Mouse (Mus musculus) R1 (cell line): ENCODE data around the gene Vsig10.
A peak's percentile ranks its signal among the peaks of the same experiment; 100 is the strongest.
"Not testable (repeated sequence)": the region's sequence is repeated elsewhere in the genome, so short reads cannot be mapped to it uniquely, and the experiment has no call there.

Source experiments
- DNase-seq: peaks from one replicate; pipeline ENCODE4 v3.0.0-alpha.2; 2018; ENCODE audit warnings: low read depth, low spot score

Gene Vsig10

DNA sequence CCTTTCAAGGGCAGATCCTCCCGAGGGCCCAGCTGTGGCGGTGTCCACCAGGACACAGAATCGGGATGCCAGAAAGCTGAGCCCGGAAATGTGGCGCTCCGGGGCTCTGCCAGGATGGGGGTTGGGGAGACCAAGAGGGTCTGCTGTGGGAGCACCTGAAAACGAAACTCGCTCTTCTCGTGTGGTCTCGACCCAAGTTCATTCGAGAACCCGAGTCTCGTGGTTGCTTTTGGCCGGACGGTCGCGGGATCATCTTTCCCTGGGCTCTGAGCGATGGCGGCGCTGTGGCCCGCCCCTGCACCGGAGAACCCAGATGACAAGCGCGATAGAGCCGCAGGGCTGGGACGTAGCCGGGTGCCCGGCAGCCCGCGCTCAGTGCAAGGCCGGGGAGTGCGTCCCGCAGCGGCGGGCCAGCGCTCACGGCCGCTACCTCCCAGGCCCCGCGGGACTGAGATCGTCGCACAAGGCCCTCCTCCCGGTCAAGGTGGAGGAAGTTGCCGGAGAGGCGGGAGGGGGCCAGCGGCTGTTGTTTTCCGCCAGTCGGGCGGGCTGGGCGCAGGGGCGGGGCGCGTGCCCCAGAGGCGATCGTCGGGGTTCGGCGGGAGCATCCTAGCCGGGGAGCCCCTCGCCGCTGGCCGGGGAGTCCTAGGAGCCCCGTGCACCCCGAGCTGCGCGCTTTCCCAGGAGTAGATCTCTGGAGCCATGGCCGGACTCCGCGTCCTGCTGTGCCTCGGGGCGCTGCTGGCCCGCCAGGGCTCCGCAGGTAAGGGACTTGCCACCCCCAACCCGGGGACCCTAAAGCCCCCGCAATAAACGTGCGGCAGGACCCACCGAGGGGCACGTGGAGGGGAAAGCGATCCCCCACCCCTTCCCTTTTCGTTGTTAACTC is at the start of gene Vsig10:
Gene Vsig10, plus strand, starts transcription at position 343 of the 889 bp plus-strand sequence.
- peak; percentile 75 for DNase-seq

DNA sequence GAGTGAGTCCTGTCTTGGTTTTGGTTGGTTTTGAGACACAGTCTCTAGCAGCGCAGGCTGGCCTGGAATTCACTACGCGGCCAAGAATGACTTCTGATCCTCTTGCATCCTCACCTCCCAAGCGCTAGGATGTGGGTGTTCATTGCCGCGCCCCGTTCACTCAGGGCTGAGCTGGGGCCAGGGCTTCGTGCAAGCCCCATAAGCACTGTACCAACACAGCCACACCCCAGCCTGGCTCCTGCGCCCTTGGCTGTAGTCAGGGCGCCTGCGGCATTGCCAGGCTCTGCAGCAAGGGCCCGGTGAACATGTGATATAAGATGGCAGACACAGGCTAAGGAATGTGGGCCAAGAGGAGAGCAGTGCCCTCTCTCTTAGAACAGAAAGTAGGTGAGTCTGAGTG is 49.5 kb upstream of the Vsig10 start:
- no peak for DNase-seq

DNA sequence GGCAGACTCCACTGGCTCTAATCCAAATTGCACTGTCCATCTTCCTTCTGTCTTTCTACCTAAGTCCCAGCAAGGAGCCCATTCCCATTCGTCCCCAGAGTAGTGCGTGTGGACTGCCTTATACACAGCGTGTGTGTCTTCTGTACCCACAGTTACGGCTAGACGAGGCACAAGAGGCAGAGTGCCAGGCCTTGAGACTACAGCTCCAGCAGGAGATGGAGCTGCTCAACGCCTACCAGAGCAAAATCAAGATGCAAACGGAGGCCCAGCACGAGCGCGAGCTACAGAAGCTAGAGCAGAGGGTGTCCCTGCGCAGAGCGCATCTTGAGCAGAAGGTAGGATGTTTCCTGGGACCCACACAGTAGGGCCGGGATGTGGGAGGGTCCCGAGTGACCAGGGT is 46.9 kb upstream of the Vsig10 start:
- no peak for DNase-seq

DNA sequence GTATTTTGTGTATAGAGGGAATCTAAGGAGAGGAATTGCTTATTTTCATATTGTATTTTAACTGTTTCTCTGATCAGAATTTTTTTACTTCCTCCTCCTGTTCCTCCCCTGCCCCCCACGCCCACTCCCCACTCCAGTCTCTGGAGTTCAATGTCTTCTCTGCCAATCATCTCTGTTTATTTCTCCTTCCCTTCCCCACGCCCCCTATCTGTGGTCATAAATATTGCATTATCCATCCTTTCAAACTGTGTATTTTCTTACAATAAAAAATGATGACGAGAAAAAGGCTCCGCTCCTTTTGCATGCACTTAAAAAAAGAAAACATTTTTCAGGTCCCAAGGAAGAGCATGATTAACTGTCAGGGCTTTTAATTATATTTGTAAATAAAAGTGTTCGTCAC is 44.1 kb upstream of the Vsig10 start:
- no peak for DNase-seq

DNA sequence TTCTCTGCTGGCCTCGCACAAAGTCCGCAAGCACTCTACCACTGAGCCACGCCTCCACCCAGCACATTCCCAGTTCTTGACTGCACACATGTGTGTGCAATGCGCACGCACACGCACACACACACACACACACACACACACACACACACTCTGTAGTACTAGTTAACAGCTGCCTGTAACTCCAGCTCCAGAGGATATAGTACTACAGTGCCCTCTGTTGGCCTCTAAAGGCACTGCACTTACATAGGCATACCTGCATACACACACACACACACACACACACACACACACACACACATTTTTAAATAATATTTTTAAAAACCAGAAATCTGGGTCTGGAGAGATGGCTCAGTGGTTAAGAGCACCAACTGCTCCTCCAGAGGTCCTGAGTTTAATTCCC is 41.1 kb upstream of the Vsig10 start:
- DNase-seq = peak; percentile 78

DNA sequence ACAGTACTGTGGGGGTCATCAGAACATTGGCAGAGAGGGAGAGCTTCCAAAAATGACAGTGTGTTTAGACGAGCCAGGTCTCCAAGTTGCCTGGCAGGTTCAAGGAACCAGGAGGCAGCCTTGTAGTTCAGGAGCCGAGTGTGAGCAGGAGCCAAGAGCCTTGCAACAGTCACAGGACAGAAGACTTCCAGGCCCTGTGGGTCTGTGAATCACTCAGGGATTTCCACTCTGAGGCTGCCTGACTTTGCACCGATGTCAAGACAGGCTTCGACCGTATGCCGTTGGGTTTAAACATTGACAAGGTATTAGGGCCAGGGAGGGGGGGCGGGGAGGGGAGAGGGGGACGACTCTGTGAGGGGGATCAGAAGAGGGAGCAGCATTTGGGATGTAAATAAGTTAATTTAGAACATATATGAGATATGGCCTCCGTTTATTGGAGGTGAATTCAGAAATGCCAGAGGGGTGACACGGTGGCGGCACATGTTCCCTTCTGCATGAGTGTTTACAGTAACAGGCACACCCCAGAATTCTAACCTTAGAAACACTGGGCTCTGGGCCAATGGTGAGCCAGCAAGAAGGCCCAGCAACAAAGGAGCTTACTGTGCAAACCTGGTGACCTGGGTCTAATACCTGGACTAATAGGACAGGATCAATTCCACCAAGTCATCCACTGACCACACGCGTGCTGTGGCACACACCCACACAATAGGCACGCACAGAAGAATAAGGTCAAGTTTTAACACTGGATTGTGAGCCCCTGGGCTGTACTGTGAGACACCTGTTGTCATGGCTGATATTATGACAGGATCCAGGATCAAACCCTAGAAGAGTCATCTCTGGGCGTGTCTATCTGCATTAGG is 39.8 kb upstream of the Vsig10 start:
- DNase-seq = no peak

DNA sequence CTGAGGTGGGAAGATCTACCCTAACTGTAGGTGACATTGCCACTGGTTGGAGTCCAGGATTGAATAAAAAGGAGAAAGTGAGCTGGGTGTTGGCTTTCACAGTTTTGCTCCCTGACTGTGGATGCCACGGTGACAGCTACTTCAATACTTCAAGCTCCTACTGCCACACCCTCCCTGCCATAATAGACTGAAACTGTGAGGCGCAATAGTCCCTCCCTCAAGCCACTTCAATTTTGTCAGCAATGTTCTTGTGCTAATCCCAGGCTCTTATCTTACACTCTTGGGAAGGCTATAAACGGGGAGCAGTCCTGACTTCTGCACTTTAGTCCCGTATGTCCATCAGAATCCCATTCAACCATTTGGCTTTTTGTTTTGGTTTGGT is 39.2 kb upstream of the Vsig10 start:
- peak; percentile 68 for DNase-seq

DNA sequence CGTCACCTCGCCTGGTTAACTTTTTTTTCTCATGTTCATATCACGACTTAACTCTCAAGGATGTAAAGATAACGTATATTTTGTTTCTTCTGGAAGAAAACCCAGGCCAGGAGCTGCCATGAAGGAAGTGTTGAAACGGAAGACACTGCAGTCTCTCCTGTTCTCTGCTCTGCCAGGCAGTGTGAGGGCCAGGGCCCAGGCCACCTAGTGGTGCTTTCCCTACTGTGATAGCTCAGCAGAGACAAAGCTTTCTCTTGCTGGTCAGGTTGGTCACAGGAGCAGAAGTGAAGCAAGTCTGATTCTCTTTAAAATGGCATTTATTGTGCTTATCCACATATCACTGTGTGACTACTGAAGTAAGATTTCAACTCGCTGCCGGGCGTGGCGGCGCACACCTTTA is 37.3 kb upstream of the Vsig10 start:
- DNase-seq = peak; percentile 35

DNA sequence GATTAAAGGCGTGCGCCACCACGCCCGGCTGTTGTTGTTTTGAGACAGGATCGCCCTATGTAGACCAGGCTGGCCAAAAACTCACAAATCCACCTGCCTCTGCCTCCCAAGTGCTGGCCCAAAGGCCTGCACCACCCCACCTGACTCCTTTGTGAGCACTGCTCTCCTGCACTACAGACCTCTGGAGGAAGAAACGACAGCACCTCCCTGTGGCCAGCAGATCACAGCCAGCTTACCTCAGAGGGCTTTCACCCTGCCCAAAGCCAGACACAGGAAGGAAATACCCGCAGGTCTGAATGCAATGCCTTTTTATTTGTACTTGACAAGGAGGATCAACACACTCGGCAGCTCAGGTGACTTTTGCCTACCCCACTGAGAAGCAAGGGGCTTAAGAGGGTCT is 36.5 kb upstream of the Vsig10 start:
- DNase-seq = peak; percentile 49

DNA sequence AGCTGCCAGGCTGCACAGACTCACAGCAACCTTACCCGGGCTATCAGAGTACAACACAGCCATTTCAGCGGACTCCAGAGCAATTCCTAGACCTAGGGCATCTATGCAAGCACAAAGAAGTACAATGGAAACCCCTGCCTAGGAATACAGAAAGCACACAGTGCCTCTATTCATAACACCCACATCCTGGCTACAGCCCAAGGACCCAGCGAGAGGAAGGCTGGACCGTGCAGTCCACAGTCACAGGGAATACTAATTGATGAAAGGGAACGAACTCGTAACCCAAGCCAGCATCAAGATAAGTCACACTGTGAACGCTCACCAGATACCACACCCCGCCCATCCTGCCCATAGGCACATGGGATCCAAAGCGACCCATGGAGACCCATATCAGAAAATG is 34.9 kb upstream of the Vsig10 start:
- DNase-seq = no peak

DNA sequence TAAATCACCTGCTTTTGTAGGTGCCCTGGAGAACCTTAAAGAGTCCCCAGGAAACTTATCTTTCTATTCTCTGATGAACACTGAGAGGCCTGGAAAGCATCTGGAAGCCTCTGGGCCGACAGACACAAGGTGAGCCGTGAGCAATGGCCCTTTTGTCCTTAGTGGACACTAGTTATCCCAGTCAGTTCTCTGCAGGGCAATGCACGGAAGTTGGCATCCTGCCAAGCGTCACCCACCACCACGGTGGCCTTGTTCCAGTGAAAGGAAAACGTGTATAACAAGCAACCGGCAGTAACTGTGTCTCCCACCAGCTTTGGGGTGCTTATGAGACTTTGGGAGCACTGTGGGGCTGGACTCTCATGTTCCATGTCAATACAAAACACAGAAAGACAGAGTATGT is 34.2 kb upstream of the Vsig10 start:
- DNase-seq = no peak

DNA sequence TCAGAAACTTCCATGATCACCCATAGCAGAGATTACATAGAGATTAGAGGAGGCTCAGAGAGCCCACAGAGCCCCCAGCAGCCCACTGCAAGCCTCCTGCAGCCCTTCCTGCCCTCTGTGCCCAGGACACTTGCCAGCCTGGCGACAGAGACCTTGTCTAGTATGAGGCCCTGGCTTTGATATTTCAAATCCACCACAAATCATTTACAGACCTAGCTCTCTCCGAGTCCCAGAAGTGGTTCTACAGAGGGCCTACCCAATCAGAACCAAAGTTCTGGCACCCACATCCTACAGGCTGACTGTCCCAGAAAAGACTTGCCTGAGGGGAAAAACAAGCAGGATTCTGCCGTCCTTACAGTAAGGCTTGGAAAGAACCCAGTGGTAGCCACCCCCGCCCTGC is 33.6 kb upstream of the Vsig10 start:
- no peak for DNase-seq

DNA sequence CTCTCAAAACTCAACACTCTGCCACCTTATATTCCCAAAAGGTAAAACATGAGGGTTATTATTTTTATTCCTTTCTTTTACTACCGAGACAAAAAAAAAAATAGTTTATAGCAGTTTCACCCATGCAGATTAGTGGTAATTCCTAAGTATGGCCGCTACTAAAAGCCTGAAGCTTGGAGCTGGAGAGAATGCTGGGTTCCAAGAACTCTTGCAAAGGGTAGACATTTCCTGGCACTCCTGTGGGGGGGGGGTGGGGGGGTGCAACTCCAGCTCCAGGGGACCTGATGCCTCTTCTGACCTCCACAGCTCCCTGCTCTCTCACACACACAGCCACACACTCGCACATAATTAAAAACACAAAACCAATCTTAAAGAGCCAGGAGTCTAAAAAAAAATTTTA is 32.6 kb upstream of the Vsig10 start:
- no peak for DNase-seq

DNA sequence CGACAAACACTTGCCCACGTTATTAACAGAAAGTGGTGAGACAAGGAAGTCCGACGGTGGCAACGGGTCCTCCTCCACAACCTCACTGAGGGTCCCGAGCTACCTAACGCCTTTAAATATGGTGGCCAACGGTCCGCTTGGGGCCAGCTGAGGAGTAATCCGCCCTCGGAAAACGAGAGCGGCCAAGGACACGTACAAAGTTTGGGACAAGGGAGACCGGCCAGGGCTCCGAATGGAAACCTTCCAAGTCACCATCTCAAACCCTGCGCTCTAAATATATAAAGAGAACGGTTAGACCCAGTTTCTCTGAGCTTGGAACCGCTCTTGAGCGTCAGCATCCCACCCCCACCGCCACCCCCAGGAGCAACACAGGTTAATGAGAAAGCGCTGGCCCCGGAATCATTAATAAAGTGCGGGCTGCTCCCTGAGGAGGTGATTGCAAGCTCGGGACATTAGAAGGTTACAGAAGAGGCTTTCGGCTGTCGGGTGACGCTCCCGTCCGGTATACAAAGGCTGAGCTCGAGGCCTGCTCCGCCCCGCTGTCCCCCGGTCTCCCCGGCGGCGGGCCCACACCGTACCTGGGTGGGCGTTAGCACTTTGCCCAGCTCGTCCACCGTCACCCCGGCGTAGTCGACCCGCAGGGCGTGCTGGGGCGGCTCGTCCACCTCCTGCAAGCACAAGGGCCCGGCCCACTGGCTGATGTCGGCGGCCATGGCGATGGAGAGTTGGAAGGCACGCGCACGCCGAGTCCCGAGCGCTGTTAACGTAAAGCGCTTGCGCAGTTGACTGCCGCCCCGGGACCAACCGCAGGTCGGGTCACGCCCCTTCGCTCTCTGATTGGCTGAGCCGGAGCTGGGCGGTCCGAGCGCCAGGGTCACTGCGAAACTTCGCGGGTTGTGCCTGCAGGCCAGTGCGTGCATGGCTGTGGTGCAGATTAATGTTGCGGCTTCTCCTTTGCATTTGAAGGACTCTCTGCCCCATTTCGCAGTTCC is 31.8 kb upstream of the Vsig10 start, which contains the start of gene Pebp1:
Gene Pebp1, minus strand, starts transcription at position 795 of the 992 bp plus-strand sequence.
- DNase-seq = peak; percentile 94

DNA sequence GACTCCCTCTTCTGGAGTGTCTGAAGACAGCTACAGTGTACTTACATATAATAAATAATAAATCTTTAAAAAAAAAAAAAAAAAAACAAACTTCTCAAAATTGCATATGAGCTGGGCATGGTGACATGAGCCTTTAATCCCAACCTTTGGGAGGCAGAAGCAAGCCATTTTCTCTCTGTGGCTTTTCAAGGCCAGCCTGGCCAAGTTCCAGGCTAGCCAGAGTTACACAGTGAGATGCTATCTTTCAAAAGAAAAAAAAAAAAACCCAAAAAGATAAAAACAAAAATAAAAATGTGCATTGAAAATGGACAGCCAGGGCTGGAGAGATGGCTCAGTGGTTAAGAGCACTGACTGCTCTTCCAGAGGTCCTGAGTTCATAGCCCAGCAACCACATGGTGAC is 29.2 kb upstream of the Vsig10 start:
- DNase-seq = no peak

DNA sequence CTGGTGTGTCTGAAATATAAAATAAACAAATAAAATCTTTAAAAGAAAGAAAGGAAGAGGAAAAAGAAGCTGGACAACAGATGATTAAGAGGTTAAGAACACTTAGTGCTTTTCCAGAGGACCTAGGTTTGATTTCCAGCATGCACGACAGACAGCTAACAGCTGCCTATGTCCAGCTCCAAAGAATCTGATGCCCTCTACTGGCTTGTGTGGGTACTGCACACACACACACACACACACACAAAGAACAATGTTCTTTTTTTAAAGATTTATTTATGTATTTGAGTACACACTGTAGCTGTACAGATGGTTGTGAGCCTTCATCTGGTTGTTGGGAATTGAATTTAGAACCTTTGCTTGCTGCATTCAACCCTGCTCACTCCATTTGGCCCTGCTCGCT is 28.8 kb upstream of the Vsig10 start:
- DNase-seq = peak; percentile 70

DNA sequence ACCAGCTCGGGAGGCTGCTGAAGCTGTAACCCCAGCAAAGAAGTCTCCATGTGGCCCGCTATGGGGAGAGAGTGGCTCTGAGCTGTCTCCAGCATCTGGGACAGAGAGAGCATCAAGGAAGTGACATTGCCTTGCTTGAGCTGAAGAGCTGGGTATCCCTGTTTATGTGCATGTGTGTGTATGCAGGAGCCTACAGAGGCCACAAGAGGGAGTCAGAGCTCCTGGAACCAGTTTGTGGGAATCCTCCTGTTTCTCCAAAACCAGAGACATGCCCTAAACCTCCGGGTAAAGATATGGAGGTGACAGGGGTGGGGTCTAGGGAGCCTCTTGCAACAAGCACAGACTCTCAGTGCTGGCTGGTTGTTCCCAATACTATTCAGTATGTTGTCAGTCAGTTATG is 27.6 kb upstream of the Vsig10 start:
- peak; percentile 93 for DNase-seq

DNA sequence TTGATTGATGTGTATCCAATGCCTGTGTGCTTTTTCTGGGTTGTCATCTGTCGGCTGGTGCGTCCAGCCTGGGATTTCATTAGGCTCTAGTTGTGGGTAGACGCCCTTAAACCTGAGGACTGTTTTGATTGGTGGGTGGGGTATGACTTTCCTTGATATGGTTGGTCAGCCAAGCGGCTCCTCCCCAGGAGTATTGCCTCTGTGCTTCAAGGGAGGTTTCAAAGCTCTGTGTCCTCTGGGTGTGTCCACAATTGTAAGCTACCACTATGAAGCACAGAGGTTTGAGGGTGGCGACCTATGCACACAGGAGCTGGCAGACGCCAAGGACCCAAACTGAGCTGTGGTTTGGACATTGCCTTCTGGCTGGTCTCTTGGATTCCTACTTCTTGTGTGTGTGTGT is 26.3 kb upstream of the Vsig10 start:
- peak; percentile 95 for DNase-seq

DNA sequence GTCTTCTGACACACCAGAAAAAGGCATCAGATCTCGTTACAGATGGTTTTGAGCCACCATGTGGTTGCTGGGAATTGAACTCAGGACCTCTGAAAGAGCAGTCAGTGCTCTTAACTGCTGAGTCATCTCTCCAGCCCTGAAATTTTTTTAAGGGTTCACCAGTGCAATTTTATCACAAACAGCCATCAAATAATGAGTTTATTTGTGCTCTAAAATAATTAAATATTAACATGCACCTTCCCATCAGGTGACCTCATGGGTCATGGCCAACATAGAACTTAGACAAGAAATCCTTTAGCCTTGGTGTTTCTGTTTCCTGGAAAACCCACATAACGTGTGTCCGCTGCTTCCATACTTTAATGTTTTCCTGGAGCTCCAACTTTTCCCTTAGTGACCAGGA is 25.1 kb upstream of the Vsig10 start:
- DNase-seq = not testable (repeated sequence)

DNA sequence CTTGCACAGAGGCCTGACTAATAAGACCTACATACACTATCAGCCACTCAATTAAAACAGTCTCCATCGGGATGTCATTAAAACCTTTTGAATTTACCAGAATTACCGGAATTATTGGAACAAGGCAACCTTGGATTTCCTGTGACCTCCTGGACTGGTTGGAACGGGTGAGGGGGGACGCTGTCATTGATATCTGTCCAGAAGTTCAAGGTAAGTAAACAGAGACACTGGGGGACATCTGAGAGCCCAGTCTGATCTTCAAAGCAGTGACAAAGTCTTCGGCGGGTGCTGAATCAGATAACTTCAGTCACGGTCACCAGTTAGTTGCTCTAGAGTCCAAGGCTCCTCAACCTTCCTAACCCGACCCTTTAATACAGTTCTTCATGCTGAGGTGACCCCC is 23.9 kb upstream of the Vsig10 start:
- no peak for DNase-seq

DNA sequence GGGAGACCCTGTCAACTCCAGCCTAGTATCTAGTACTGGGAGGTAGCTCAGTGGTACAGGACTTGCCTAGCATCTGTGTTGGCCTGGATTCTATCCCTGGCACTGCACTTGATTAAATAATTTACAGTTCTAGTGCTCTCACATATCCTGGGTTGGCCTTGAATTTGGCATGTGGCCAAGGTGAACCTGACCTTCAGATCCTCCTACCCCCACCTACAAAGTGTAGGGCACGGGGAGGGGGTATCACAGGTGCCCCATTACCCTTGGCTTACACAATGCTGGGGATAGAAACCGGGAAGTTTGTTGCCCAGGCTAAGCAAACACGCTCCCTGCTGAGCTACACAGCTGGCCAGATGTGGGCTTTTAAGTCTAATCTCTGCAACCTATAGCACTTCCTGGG is 16.0 kb upstream of the Vsig10 start:
- DNase-seq = no peak
